Mouse (Mus musculus): ENCODE results near the gene Blvrb.

The Blvrb gene

DNA sequence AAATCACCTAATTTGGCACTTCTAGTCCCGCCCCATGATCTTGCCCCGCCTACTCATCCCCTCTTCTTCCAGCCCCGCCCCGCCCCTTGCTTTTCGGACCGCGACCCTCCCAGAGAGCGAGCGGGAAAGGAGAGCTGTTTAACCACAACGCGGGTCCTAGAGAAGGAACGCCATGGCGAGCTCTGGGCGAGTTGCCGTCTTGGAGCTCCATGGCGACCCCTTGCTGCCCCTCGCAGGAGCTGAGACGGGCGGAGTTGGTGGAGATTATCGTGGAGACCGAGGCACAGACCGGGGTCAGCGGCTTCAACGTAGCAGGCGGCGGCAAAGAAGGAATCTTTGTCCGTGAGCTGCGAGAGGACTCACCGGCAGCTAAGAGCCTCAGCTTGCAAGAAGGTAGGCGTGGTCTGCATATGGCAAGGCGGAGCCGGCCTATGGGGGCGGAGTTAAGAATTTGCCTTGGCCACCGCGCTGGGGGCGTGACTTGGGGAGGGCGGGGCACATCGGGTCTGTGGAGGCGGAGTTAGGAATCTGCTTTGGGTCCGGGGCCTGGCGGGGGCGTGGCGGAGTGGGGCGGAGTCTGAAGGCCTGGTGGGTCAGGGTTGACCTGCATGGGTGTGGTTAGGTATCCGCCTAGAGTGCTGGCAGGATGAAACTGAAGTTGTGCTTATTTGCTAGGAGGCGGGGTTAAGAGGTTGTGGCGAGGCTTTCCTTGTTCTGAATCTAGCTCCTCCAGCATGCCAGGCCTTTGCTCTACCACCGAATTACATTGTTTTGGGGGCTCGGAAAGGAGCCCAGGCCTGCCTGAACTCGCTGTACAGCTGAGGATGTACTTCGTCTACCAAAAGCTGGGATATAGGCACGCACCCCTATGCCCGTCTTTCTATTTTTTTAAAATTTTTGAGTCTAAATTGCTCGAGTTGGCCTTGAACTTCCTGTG, 60.2 kb downstream of the Blvrb start:
- ATAC-seq (ENCODE audit: insufficient number of reproducible peaks, low FRiP score, low TSS enrichment), result peak; percentile 68; the same call in 1 of the 2 replicates

DNA sequence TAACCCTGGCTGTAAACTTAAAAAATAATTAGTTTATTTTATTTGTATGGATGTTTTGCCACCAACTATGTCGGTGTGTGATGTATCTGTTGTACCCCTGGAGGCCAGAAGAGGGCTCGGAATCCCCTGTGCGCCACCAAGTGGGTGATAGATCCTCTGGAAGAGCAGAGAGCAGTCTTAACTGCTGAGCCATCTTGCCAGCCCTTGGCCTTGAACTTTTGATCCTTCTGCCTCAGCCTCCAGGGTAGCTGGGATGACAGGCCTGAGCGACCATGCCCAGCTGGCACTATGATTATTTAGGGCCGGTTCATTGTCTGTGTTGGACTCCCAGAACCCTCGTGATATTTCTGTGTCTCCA, 60.8 kb downstream of the Blvrb start:
- 0 out of 2 replicates have a peak, but pooled peaks have one; percentile 63 for ATAC-seq (ENCODE audit: insufficient number of reproducible peaks, low FRiP score, low TSS enrichment)

DNA sequence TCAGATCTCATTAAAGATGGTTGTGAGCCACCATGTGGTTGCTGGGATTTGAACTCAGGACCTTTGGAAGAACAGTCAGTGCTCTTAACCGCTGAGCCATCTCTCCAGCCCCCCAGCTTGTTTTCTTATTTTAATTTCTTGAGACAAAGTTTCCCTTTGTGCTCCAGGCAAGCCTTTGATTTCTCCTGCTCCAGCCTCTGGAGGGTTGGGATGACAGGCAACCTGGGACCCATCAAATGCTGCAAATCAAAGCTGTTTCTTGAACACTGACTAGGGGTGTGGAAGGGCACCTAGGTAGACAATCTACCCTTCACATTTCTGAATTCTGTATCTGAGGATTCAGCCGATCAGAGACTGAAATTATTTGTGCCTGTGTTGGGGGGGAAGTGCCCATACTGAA, 63.0 kb downstream of the Blvrb start:
- no peak for ATAC-seq (ENCODE audit: insufficient number of reproducible peaks, low FRiP score, low TSS enrichment)

DNA sequence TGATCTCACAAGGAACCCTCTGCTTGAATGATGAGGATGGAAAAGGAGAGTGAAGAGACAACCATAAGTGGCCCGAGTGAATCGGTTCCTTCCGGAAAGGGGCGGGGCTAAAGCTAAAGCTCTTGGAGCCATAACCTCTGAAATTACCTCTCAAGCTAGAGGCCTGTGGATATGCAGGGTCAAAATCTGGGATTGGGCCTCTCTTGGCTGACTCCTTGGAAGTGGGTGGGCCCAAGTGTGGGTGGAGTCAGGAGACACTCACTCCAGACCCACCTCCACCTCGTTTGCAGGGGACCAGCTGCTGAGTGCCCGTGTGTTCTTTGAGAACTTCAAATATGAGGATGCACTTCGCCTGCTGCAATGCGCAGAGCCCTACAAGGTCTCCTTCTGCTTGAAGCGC, 67.2 kb downstream of the Blvrb start:
- no peak for ATAC-seq (ENCODE audit: insufficient number of reproducible peaks, low FRiP score, low TSS enrichment)

All from cerebellum, adult (tissue).